Mouse (Mus musculus): ENCODE measurements around the gene Shroom1.

Gene Shroom1

GRCm38 (mm10) chr11:53463551-53464424 is 6.8 kb downstream of the Shroom1 start:
- 0 out of 2 replicates have a peak, but pooled peaks have one; percentile 11 for TF ChIP-seq GATA4 (IDR thresholded peaks at IDR 0.05; ENCODE audit: insufficient replicate concordance, low read length)

GRCm38 (mm10) chr11:53466231-53466971 is 9.4 kb downstream of the Shroom1 start:
- TF ChIP-seq GATA4 (IDR thresholded peaks at IDR 0.05; ENCODE audit: insufficient replicate concordance, low read length): no peak

GRCm38 (mm10) chr11:53469294-53469967 is 12.4 kb downstream of the Shroom1 start:
- no peak for TF ChIP-seq GATA4 (IDR thresholded peaks at IDR 0.05; ENCODE audit: insufficient replicate concordance, low read length)

- TF ChIP-seq GATA4 (IDR thresholded peaks at IDR 0.05; ENCODE audit: insufficient replicate concordance, low read length): peak; percentile 32; the same call in 1 of the 2 replicates
Observed at GRCm38 (mm10) chr11:53469968-53470695, 13.1 kb downstream of the Shroom1 start, which contains the start of gene Gm9837. TSS of gene Gm9837 (minus strand) at chr11:53470479.

GRCm38 (mm10) chr11:53472709-53473108 is 15.7 kb downstream of the Shroom1 start:
- no peak for TF ChIP-seq GATA4 (IDR thresholded peaks at IDR 0.05; ENCODE audit: insufficient replicate concordance, low read length)

- TF ChIP-seq GATA4 (IDR thresholded peaks at IDR 0.05; ENCODE audit: insufficient replicate concordance, low read length): no peak
Observed at GRCm38 (mm10) chr11:53475620-53476019, 18.6 kb downstream of the Shroom1 start.

GRCm38 (mm10) chr11:53477833-53478232 is 20.8 kb downstream of the Shroom1 start:
- TF ChIP-seq GATA4 (IDR thresholded peaks at IDR 0.05; ENCODE audit: insufficient replicate concordance, low read length): no peak

GRCm38 (mm10) chr11:53478383-53479170 is 21.6 kb downstream of the Shroom1 start:
- TF ChIP-seq GATA4 (IDR thresholded peaks at IDR 0.05; ENCODE audit: insufficient replicate concordance, low read length): no peak

- TF ChIP-seq GATA4 (IDR thresholded peaks at IDR 0.05; ENCODE audit: insufficient replicate concordance, low read length): no peak
Observed at GRCm38 (mm10) chr11:53479171-53479782, 22.3 kb downstream of the Shroom1 start.

- no peak for TF ChIP-seq GATA4 (IDR thresholded peaks at IDR 0.05; ENCODE audit: insufficient replicate concordance, low read length)
Observed at GRCm38 (mm10) chr11:53479783-53480301, 22.8 kb downstream of the Shroom1 start, which contains the start of the genes Gm9945 and Sowaha. TSS of gene Gm9945 (plus strand) at chr11:53480166. TSS of gene Sowaha (minus strand) at chr11:53480274.

GRCm38 (mm10) chr11:53481088-53481730 is 24.2 kb downstream of the Shroom1 start:
- TF ChIP-seq GATA4 (IDR thresholded peaks at IDR 0.05; ENCODE audit: insufficient replicate concordance, low read length): no peak

- no peak for TF ChIP-seq GATA4 (IDR thresholded peaks at IDR 0.05; ENCODE audit: insufficient replicate concordance, low read length)
Observed at GRCm38 (mm10) chr11:53483159-53483891, 26.3 kb downstream of the Shroom1 start.
